Mouse (Mus musculus): ENCODE results near the gene Il3. TPM values are rescaled to one million over a fixed set of nuclear protein-coding genes. Genes with fewer than 3 reads are reported as not detected.

Il3 gene
- total and polyA plus RNA-seq, 3 experiments: 1.5 to 4.8 (median 3.5) TPM

- no peak for TF ChIP-seq TCF12 (IDR thresholded peaks at IDR 0.05; ENCODE audit: low read depth, low read length)
Observed at GRCm38 (mm10) chr11:54244465-54244864, 22.6 kb downstream of the Il3 start (continued).

DNA sequence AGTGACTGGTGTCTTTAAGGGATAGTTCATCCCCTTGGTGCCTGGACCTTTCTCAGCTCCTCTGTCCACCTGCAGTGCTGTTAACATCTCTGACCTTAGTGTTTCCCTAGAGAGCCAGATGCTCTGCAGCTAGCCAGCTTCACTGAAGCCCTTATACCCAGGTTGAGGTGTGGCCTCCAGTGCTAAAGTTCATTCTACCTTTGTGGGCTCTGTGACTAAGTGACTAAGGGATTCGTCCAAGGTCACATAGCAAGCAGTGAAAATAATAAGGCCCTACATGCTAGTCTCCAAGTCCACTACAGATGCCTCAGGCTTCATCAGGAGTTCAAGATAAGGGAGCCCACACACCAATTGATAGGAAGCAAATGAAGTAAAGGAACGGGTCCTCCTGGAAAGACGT lies 24.6 kb downstream of the Il3 start:
- no peak overlapping the region for H3K27ac ChIP-seq (ENCODE audit: insufficient read depth, low read depth)
- H3K9ac ChIP-seq (ENCODE audit: insufficient read depth, low read depth): no peak overlapping the region
- TF ChIP-seq KAT2A (IDR thresholded peaks at IDR 0.05; ENCODE audit: insufficient replicate concordance, low read length): no peak
- TF ChIP-seq MYC (IDR thresholded peaks at IDR 0.05; ENCODE audit: low read depth, low read length): no peak
- TF ChIP-seq TCF12 (IDR thresholded peaks at IDR 0.05; ENCODE audit: low read depth, low read length): no peak
- TF ChIP-seq USF2 (conservative IDR thresholded peaks at IDR 0.05; ENCODE audit: low read depth, low read length): no peak
- TF ChIP-seq SIN3A (IDR thresholded peaks at IDR 0.05; ENCODE audit: low read length): no peak
- no peak for TF ChIP-seq E2F4 (IDR thresholded peaks at IDR 0.05; ENCODE audit: insufficient replicate concordance, low read depth, low read length)
- no peak for TF ChIP-seq POLR2AphosphoS2 (IDR thresholded peaks at IDR 0.05; ENCODE audit: low read depth, low read length)
- no peak for TF ChIP-seq JUND (conservative IDR thresholded peaks at IDR 0.05; ENCODE audit: low read depth, low read length)
- no peak for TF ChIP-seq NELFE (IDR thresholded peaks at IDR 0.05; ENCODE audit: low read depth, low read length)
- TF ChIP-seq NRF1 (IDR thresholded peaks at IDR 0.05; ENCODE audit: low read depth, low read length): no peak
- no peak for TF ChIP-seq TBP (conservative IDR thresholded peaks at IDR 0.05; ENCODE audit: low read depth, low read length)
- no peak for TF ChIP-seq GABPA (IDR thresholded peaks at IDR 0.05; ENCODE audit: insufficient replicate concordance, low read depth, low read length)
- TF ChIP-seq MAFK (IDR thresholded peaks at IDR 0.05; ENCODE audit: insufficient replicate concordance, low read length): no peak
- no peak for TF ChIP-seq HCFC1 (IDR thresholded peaks at IDR 0.05; ENCODE audit: low read depth, low read length)
- H3K27me3 ChIP-seq (replicated peaks): no peaks in the 10 kb centered on the region
- H3K9me3 ChIP-seq (replicated peaks; ENCODE audit: low read length): no peaks in the 10 kb centered on the region
- DNase-seq (ENCODE audit: extremely low read depth): no peak
- no peak overlapping the region for H3K4me2 ChIP-seq (ENCODE audit: insufficient read depth, low read depth, poor library complexity, severe bottlenecking)
- no peak overlapping the region for H3K4me3 ChIP-seq (replicated peaks in 1 of 3; ENCODE audit: low read depth in 2 of 3, low read length in 2 of 3, poor library complexity in 1 of 3)
- dilution Hi-C loops (cut with MboI; ENCODE audit: extremely low pct_ligation_motif_present, extremely low pct_unique_long_range_greater_than_20kb, low sequenced_read_pairs): no loop called here
- peaks cover 14 to 35% of the 10 kb centered on the region in 2 experiments for H3K4me1 ChIP-seq (ENCODE audit: control insufficient read depth in 1 of 2, insufficient read depth in 2 of 2)
- in situ Hi-C loops (cut with MboI; ENCODE audit: low pct_ligation_motif_present, low pct_unique_long_range_greater_than_20kb, low sequenced_read_pairs): no loop called here
- no peaks in the 10 kb centered on the region for H3K36me3 ChIP-seq (replicated peaks in 1 of 2; ENCODE audit: control insufficient read depth in 1 of 2, insufficient read depth in 1 of 2, low read length in 1 of 2)
- H3K79me2 ChIP-seq (replicated peaks; ENCODE audit: control insufficient read depth, extremely low read depth, insufficient read depth, poor library complexity, severe bottlenecking): no peaks in the 10 kb centered on the region

- in situ Hi-C loops (cut with MboI; ENCODE audit: low pct_ligation_motif_present, low pct_unique_long_range_greater_than_20kb, low sequenced_read_pairs): no loop called here
- dilution Hi-C loops (cut with MboI; ENCODE audit: extremely low pct_ligation_motif_present, extremely low pct_unique_long_range_greater_than_20kb, low sequenced_read_pairs): no loop called here
- Histone ChIP-seq H3K4me3 (replicated peaks in 1 of 3; ENCODE audit: low read depth in 2 of 3, low read length in 2 of 3, poor library complexity in 1 of 3) (no peak overlapping the region), H3K4me1 (ENCODE audit: control insufficient read depth in 1 of 2, insufficient read depth in 2 of 2) (peaks cover 29 to 38% of the 10 kb centered on the region in 2 experiments), H3K27ac (ENCODE audit: insufficient read depth, low read depth) (peak overlapping the region; percentile 24), H3K9ac (ENCODE audit: insufficient read depth, low read depth) (no peak overlapping the region), H3K4me2 (ENCODE audit: insufficient read depth, low read depth, poor library complexity, severe bottlenecking) (peak overlapping the region; percentile 26; the same call in 1 of the 2 replicates), H3K79me2 (replicated peaks; ENCODE audit: control insufficient read depth, extremely low read depth, insufficient read depth, poor library complexity, severe bottlenecking) (no peaks in the 10 kb centered on the region), H3K9me3 (replicated peaks; ENCODE audit: low read length) (no peaks in the 10 kb centered on the region), H3K36me3 (replicated peaks in 1 of 2; ENCODE audit: control insufficient read depth in 1 of 2, insufficient read depth in 1 of 2, low read length in 1 of 2) (no peaks in the 10 kb centered on the region), H3K27me3 (replicated peaks) (no peaks in the 10 kb centered on the region)
- DNase-seq (ENCODE audit: extremely low read depth): peak; percentile 84
- TF ChIP-seq MYC (IDR thresholded peaks at IDR 0.05; ENCODE audit: low read depth, low read length): no peak
- peak; percentile 4 for TF ChIP-seq RAD21 (IDR thresholded peaks at IDR 0.05; ENCODE audit: low read depth, low read length)
- no peak for TF ChIP-seq POLR2AphosphoS2 (IDR thresholded peaks at IDR 0.05; ENCODE audit: low read depth, low read length)
- TF ChIP-seq MAFK (IDR thresholded peaks at IDR 0.05; ENCODE audit: insufficient replicate concordance, low read length): no peak
- peak; percentile 93 for TF ChIP-seq BHLHE40 (IDR thresholded peaks at IDR 0.05; ENCODE audit: low read depth, low read length)
- TF ChIP-seq GABPA (IDR thresholded peaks at IDR 0.05; ENCODE audit: insufficient replicate concordance, low read depth, low read length): no peak
- 0 out of 2 replicates have a peak, but pooled peaks have one; percentile 1 for TF ChIP-seq RCOR1 (conservative IDR thresholded peaks at IDR 0.05; ENCODE audit: low read depth, low read length)
- TF ChIP-seq MAX (IDR thresholded peaks at IDR 0.05; ENCODE audit: low read length): peak; percentile 14; the same call in 1 of the 2 replicates
- no peak for TF ChIP-seq NRF1 (IDR thresholded peaks at IDR 0.05; ENCODE audit: low read depth, low read length)
- TF ChIP-seq ZNF384 (IDR thresholded peaks at IDR 0.05; ENCODE audit: low read depth, low read length): no peak
- TF ChIP-seq MAZ (IDR thresholded peaks at IDR 0.05; ENCODE audit: low read depth, low read length): peak; percentile 92
- TF ChIP-seq CHD1 (IDR thresholded peaks at IDR 0.05; ENCODE audit: low read depth, low read length): no peak
- TF ChIP-seq USF2 (conservative IDR thresholded peaks at IDR 0.05; ENCODE audit: low read depth, low read length): no peak
- no peak for TF ChIP-seq SIN3A (IDR thresholded peaks at IDR 0.05; ENCODE audit: low read length)
- TF ChIP-seq TBP (conservative IDR thresholded peaks at IDR 0.05; ENCODE audit: low read depth, low read length): no peak
- peak; percentile 84 for TF ChIP-seq ETS1 (conservative IDR thresholded peaks at IDR 0.05; ENCODE audit: low read depth, low read length)
- no peak for TF ChIP-seq KAT2A (IDR thresholded peaks at IDR 0.05; ENCODE audit: insufficient replicate concordance, low read length)
- no peak for TF ChIP-seq ZC3H11A (IDR thresholded peaks at IDR 0.05; ENCODE audit: low read depth, low read length)
- TF ChIP-seq ZKSCAN1 (IDR thresholded peaks at IDR 0.05; ENCODE audit: borderline replicate concordance, low read depth, low read length): no peak
- no peak for TF ChIP-seq CTCF (conservative IDR thresholded peaks at IDR 0.05 in 1 of 2, IDR thresholded peaks at IDR 0.05 in 1 of 2; ENCODE audit: low read depth in 2 of 2, low read length in 2 of 2)
- peak; percentile 54; the same call in 1 of the 2 replicates for TF ChIP-seq TCF12 (IDR thresholded peaks at IDR 0.05; ENCODE audit: low read depth, low read length)
- TF ChIP-seq HCFC1 (IDR thresholded peaks at IDR 0.05; ENCODE audit: low read depth, low read length): no peak
- no peak for TF ChIP-seq NELFE (IDR thresholded peaks at IDR 0.05; ENCODE audit: low read depth, low read length)
- TF ChIP-seq USF1 (IDR thresholded peaks at IDR 0.05; ENCODE audit: low read depth, low read length): peak; percentile 55
- no peak for TF ChIP-seq UBTF (IDR thresholded peaks at IDR 0.05; ENCODE audit: low read depth, low read length)
- 0 out of 2 replicates have a peak, but pooled peaks have one; percentile 62 for TF ChIP-seq JUND (conservative IDR thresholded peaks at IDR 0.05; ENCODE audit: low read depth, low read length)
Observed at GRCm38 (mm10) chr11:54236939-54237338, 30.1 kb downstream of the Il3 start.
